Mouse (Mus musculus): Measurements from ENCODE around the gene Spocd1. TPM values are rescaled to one million over a fixed set of nuclear protein-coding genes. Genes with fewer than 3 reads are reported as not detected.
A peak's percentile ranks its signal among the peaks of the same experiment; 100 is the strongest.

Gene Spocd1
- total and polyA plus RNA-seq, 2 experiments, result not detected

- Histone ChIP-seq H3K4me3 (ENCODE audit: insufficient read depth, low read depth, low read length) (no peak overlapping the region), H3K9ac (ENCODE audit: low read depth, low read length) (no peak overlapping the region), H3K79me2 (ENCODE audit: control insufficient read depth, insufficient read depth, low read length) (no peaks in the 10 kb centered on the region), H3K36me3 (ENCODE audit: control insufficient read depth, insufficient read depth, low read length) (no peaks in the 10 kb centered on the region), H3K4me1 (ENCODE audit: control insufficient read depth, insufficient read depth, low read length) (peaks cover 27% of the 10 kb centered on the region), H3K27ac (replicated peaks; ENCODE audit: insufficient read depth, low read depth, low read length) (peak overlapping the region; percentile 87), H3K27me3 (ENCODE audit: control insufficient read depth, insufficient read depth, low read length) (no peaks in the 10 kb centered on the region)
- TF ChIP-seq CTCF (IDR thresholded peaks at IDR 0.05; ENCODE audit: low read depth, low read length) (no peak), POLR2A (IDR thresholded peaks at IDR 0.05; ENCODE audit: extremely low read depth, insufficient read depth, low read length) (no peak)
- DNase-seq (ENCODE audit: extremely low read depth, low read depth, low spot score), result peak; percentile 51
- 43% methylated on average over 4 of the region's 4 CpGs for WGBS
Observed at GRCm38 (mm10) chr4:129914686-129915085, 14.4 kb upstream of the Spocd1 start.

- peak; percentile 99 for DNase-seq (ENCODE audit: extremely low read depth, low read depth, low spot score)
- Histone ChIP-seq H3K9ac (ENCODE audit: low read depth, low read length) (no peak overlapping the region), H3K36me3 (ENCODE audit: control insufficient read depth, insufficient read depth, low read length) (no peaks in the 10 kb centered on the region), H3K27ac (replicated peaks; ENCODE audit: insufficient read depth, low read depth, low read length) (peak overlapping the region; percentile 77), H3K4me3 (ENCODE audit: insufficient read depth, low read depth, low read length) (no peak overlapping the region), H3K4me1 (ENCODE audit: control insufficient read depth, insufficient read depth, low read length) (peaks cover 32% of the 10 kb centered on the region), H3K27me3 (ENCODE audit: control insufficient read depth, insufficient read depth, low read length) (no peaks in the 10 kb centered on the region), H3K79me2 (ENCODE audit: control insufficient read depth, insufficient read depth, low read length) (no peaks in the 10 kb centered on the region)
- WGBS, result 19% methylated on average over 7 of the region's 7 CpGs
- TF ChIP-seq POLR2A (IDR thresholded peaks at IDR 0.05; ENCODE audit: extremely low read depth, insufficient read depth, low read length) (no peak), CTCF (IDR thresholded peaks at IDR 0.05; ENCODE audit: low read depth, low read length) (no peak)
Observed at GRCm38 (mm10) chr4:129915349-129915988, 13.6 kb upstream of the Spocd1 start.

- H3K4me1 ChIP-seq (ENCODE audit: control insufficient read depth, insufficient read depth, low read length), result peaks cover 38% of the 10 kb centered on the region
- no peaks in the 10 kb centered on the region for H3K36me3 ChIP-seq (ENCODE audit: control insufficient read depth, insufficient read depth, low read length)
- H3K9ac ChIP-seq (ENCODE audit: low read depth, low read length), result no peak overlapping the region
- no peaks in the 10 kb centered on the region for H3K27me3 ChIP-seq (ENCODE audit: control insufficient read depth, insufficient read depth, low read length)
- no peaks in the 10 kb centered on the region for H3K79me2 ChIP-seq (ENCODE audit: control insufficient read depth, insufficient read depth, low read length)
- no peak overlapping the region for H3K4me3 ChIP-seq (ENCODE audit: insufficient read depth, low read depth, low read length)
- DNase-seq (ENCODE audit: extremely low read depth, low read depth, low spot score), result peak; percentile 80
- WGBS, result 5% methylated on average over 2 of the region's 2 CpGs
- peak overlapping the region; percentile 77 for H3K27ac ChIP-seq (replicated peaks; ENCODE audit: insufficient read depth, low read depth, low read length)
- TF ChIP-seq POLR2A (IDR thresholded peaks at IDR 0.05; ENCODE audit: extremely low read depth, insufficient read depth, low read length) (no peak), CTCF (IDR thresholded peaks at IDR 0.05; ENCODE audit: low read depth, low read length) (no peak)
Observed at GRCm38 (mm10) chr4:129916159-129916558, 12.9 kb upstream of the Spocd1 start.

- Histone ChIP-seq H3K27me3 (ENCODE audit: control insufficient read depth, insufficient read depth, low read length) (no peaks in the 10 kb centered on the region), H3K36me3 (ENCODE audit: control insufficient read depth, insufficient read depth, low read length) (no peaks in the 10 kb centered on the region), H3K4me3 (ENCODE audit: insufficient read depth, low read depth, low read length) (no peak overlapping the region), H3K9ac (ENCODE audit: low read depth, low read length) (no peak overlapping the region), H3K27ac (replicated peaks; ENCODE audit: insufficient read depth, low read depth, low read length) (peak overlapping the region; percentile 51), H3K79me2 (ENCODE audit: control insufficient read depth, insufficient read depth, low read length) (no peaks in the 10 kb centered on the region), H3K4me1 (ENCODE audit: control insufficient read depth, insufficient read depth, low read length) (peaks cover 47% of the 10 kb centered on the region)
- TF ChIP-seq CTCF (IDR thresholded peaks at IDR 0.05; ENCODE audit: low read depth, low read length), result no peak
- no peak for TF ChIP-seq POLR2A (IDR thresholded peaks at IDR 0.05; ENCODE audit: extremely low read depth, insufficient read depth, low read length)
- peak; percentile 63 for DNase-seq (ENCODE audit: extremely low read depth, low read depth, low spot score)
- 27% methylated on average over 8 of the region's 8 CpGs for WGBS
Observed at GRCm38 (mm10) chr4:129917016-129917603, 11.9 kb upstream of the Spocd1 start.

- H3K27me3 ChIP-seq (ENCODE audit: control insufficient read depth, insufficient read depth, low read length), result no peaks in the 10 kb centered on the region
- no peak overlapping the region for H3K27ac ChIP-seq (replicated peaks; ENCODE audit: insufficient read depth, low read depth, low read length)
- DNase-seq (ENCODE audit: extremely low read depth, low read depth, low spot score), result no peak
- no peak overlapping the region for H3K9ac ChIP-seq (ENCODE audit: low read depth, low read length)
- TF ChIP-seq POLR2A (IDR thresholded peaks at IDR 0.05; ENCODE audit: extremely low read depth, insufficient read depth, low read length) (no peak), CTCF (IDR thresholded peaks at IDR 0.05; ENCODE audit: low read depth, low read length) (no peak)
- WGBS, result 91% methylated on average over 5 of the region's 5 CpGs
- no peaks in the 10 kb centered on the region for H3K36me3 ChIP-seq (ENCODE audit: control insufficient read depth, insufficient read depth, low read length)
- H3K4me1 ChIP-seq (ENCODE audit: control insufficient read depth, insufficient read depth, low read length), result peaks cover 45% of the 10 kb centered on the region
- no peaks in the 10 kb centered on the region for H3K79me2 ChIP-seq (ENCODE audit: control insufficient read depth, insufficient read depth, low read length)
- H3K4me3 ChIP-seq (ENCODE audit: insufficient read depth, low read depth, low read length), result no peak overlapping the region
Observed at GRCm38 (mm10) chr4:129918464-129918863, 10.6 kb upstream of the Spocd1 start.

- TF ChIP-seq POLR2A (IDR thresholded peaks at IDR 0.05; ENCODE audit: extremely low read depth, insufficient read depth, low read length) (no peak), CTCF (IDR thresholded peaks at IDR 0.05; ENCODE audit: low read depth, low read length) (no peak)
- whole genome bisulfite sequencing, result 96% methylated on average over 3 of the region's 3 CpGs
- no peaks in the 10 kb centered on the region for H3K79me2 ChIP-seq (ENCODE audit: control insufficient read depth, insufficient read depth, low read length)
Observed at GRCm38 (mm10) chr4:129918901-129919300, 10.1 kb upstream of the Spocd1 start.

More at GRCm38 (mm10) chr4:129918901-129919300, 10.1 kb upstream of the Spocd1 start:
- Histone ChIP-seq H3K27me3 (ENCODE audit: control insufficient read depth, insufficient read depth, low read length) (no peaks in the 10 kb centered on the region), H3K36me3 (ENCODE audit: control insufficient read depth, insufficient read depth, low read length) (no peaks in the 10 kb centered on the region), H3K9ac (ENCODE audit: low read depth, low read length) (no peak overlapping the region), H3K4me3 (ENCODE audit: insufficient read depth, low read depth, low read length) (no peak overlapping the region), H3K4me1 (ENCODE audit: control insufficient read depth, insufficient read depth, low read length) (peaks cover 44% of the 10 kb centered on the region), H3K27ac (replicated peaks; ENCODE audit: insufficient read depth, low read depth, low read length) (no peak overlapping the region)
- DNase-seq (ENCODE audit: extremely low read depth, low read depth, low spot score), result no peak

Measured in liver, adult 2 months (tissue).